ENCODE assay signal across 24 mouse cellular contexts in the genomic region with DNA sequence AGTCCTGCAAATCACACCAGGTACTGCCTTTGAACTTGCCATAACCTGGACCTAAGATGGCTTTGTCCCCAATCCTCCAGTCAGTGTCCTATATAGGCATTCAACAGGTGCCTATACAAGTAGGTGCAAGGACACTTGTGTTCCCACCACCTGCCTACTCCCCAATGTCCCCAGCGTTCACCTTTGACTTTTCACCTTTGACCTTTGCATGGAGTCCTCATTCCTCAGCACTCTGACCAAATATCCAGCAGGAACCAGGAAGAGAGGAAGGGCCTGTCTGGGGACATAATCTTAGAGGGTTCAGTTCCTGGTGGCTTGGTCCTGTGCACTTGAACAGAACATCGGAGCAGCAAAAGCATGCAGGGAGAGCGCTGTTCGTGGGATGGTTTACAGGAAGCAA.
"Had no signal": no experiment of that assay in that cellular context is flagged by ENCODE, and none has a peak within 500 bp of the region (broad histone marks: within the 10 kb centered on the region; RNA-seq: fewer than 3 reads in every experiment).

No protein-coding gene starts in this region.

- DNase-seq: gastrocnemius, adult 2 months; gastrocnemius, postnatal 14 days; gastrocnemius, postnatal 36 days; heart, adult 11 months; heart, adult 2 months; heart, postnatal 14 days; heart, postnatal 4 days; kidney, adult 8-10 months; kidney, postnatal 10 days; kidney, postnatal 25 days; kidney, postnatal 4 days; liver; liver, embryonic 13.5 days had no signal

- H3K27me3 ChIP-seq: heart, embryonic 13.5 days; heart, embryonic 15.5 days; hindbrain, embryonic 12.5 days; intestine, embryonic 15.5 days; limb, embryonic 12.5 days; liver, embryonic 13.5 days; liver, embryonic 15.5 days had no signal

- H3K27ac ChIP-seq: gastrocnemius, adult 2 months; heart, adult 2 months; heart, embryonic 13.5 days; heart, embryonic 15.5 days; hindbrain, embryonic 10.5 days; hindbrain, embryonic 12.5 days; hindbrain, embryonic 14.5 days; intestine, embryonic 15.5 days; layer of hippocampus, adult 2 months; left cerebral cortex, adult 2 months; limb, embryonic 10.5 days; limb, embryonic 12.5 days; liver, embryonic 13.5 days; liver, embryonic 15.5 days had no signal

- H3K4me1 ChIP-seq: heart, embryonic 13.5 days; heart, embryonic 15.5 days; intestine, embryonic 15.5 days; liver, embryonic 13.5 days; liver, embryonic 15.5 days had no signal

- H3K4me3 ChIP-seq: gastrocnemius, adult 2 months; heart, adult 2 months; heart, embryonic 13.5 days; heart, embryonic 15.5 days; hindbrain, embryonic 10.5 days; hindbrain, embryonic 12.5 days; intestine, embryonic 15.5 days; layer of hippocampus, adult 2 months; left cerebral cortex, adult 2 months; limb, embryonic 10.5 days; limb, embryonic 12.5 days; liver, embryonic 13.5 days; liver, embryonic 15.5 days had no signal

- H3K36me3 ChIP-seq: heart, embryonic 13.5 days; heart, embryonic 15.5 days; hindbrain, embryonic 10.5 days; hindbrain, embryonic 12.5 days; intestine, embryonic 15.5 days; limb, embryonic 10.5 days; limb, embryonic 12.5 days; liver, embryonic 13.5 days; liver, embryonic 15.5 days had no signal
